Mouse (Mus musculus) kidney, adult 2 months (tissue): Measurements from ENCODE around the gene Camk2g.

Source experiments
- CTCF ChIP-seq: fragments of 200-500 bp; conservative IDR thresholded peaks from 2 replicates; pipeline ENCODE4 v1.5.1; 2011; ENCODE audit warnings: low read depth, mild to moderate bottlenecking, control low read depth, low read length, moderate library complexity, mixed read lengths; ENCODE audit not compliant: insufficient read depth, insufficient read length
- POLR2A ChIP-seq: fragments of 200-500 bp; IDR thresholded peaks from one replicate; pipeline ENCODE4 v1.6.1; 2011; ENCODE audit warnings: low read depth, low read length, control low read depth

DNA sequence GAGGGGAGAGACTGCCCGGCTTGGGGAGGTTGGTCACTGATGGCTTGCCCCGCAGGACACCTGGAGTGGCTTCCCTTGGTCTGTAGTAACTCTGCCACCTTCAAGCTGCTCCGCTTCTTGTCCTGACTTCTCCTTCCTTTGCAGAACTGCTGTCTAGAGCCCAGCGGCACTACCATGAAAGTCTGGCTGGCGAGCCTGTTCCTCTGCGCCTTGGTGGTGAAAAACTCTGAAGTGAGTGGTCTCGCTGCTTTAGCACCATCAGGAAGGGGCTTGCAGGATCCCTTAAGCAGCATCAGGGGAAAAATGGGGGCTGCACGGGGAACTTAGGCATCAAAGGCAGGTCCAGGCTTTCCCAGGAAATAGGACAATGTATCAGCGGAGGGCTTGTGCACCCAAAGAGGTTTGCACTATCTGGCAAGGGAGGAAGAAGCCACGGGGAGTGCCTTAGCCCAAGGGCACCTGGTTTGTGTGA is 43.1 kb upstream of the Camk2g start:
- TF ChIP-seq CTCF (no peak), POLR2A (no peak)
